Mouse (Mus musculus): ENCODE measurements at regions not wholly inside any gene's neighbourhood (a gene's known extent, or its start where the extent isn't known, plus 50 kb on each side); places are given as distances from the start of the nearest gene placed in this dataset.

DNA sequence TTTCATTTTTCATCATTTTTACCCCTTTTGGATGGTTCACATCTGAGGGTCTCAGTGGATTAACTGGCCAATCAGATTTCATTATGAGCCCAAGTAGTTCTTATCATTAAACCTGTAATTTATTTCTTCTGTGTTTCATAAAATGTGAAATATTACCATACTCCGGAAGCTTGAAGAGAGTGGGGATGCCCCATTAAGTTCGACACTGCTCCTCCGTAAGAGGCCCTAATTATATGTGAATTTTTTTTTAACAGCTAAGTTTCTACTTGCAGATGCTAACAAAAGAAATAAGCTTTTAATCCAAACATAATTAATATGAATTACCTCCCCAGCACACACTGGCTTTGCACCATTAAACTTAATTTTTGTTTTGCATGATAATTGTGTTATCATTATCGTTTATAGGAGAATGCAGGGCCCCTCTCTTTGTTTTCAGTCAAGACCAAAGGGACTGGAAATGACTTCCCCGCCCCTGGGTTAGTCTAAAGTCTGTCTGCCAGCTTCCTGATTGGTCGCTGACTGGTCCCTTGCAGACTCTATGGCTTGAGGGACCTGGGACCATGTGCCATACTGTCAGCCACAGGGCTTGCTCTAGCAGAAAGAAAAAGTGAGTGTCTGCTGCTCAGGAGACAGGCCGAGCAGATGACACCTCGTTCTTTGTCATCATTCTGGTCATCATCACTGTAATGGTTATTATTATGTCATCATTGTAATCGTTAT lies 270.9 kb upstream of the Zfp703 start:
- no peak for DNase-seq

- no peak for DNase-seq
Measured at GRCm38 (mm10) chr8:26706768-26707156, 270.4 kb upstream of the Zfp703 start.

DNA sequence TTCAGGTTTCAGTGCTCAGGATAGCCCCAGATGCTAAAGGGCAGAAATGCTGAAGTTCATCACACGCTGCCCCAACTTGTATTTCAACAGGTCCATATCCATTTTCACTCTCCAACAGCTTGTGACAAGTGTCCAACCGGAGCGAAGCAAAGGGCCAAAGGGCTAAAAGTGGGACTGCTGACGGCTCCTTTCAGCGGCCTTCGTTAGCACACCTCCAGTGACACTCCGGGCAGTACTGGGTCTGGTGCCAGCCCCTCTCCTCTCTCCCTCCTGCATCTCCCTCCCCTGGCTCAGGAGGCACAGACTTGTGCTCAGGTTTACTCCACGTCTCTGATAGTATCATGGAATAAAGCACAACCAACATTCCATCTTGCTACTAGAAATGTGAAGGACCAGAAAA lies 263.3 kb upstream of the Zfp703 start:
- no peak for DNase-seq

- DNase-seq: no peak
Measured at GRCm38 (mm10) chr8:26714714-26715113, 262.4 kb upstream of the Zfp703 start.

GRCm38 (mm10) chr8:26718409-26719355 lies 258.4 kb upstream of the Zfp703 start:
- no peak for DNase-seq

DNA sequence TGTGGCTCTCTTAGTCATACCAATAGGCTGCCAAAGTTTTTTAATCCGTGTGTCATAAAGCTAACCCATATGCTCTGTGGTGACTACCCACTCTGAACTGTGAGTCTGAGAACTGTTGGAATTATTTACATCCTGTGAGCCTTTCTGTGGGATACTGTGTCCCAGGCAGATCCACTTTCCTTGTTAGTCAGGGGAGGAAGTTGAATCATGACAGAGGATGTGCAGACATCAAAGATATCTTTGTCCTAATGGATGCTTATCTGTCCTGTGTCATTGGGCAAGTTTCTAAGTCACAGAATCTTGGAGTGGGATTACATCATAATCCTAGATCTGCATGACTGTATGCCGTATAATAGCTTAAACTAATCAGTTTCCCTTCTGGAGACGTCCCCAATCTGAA lies 254.4 kb upstream of the Zfp703 start:
- DNase-seq: peak; percentile 56 to 62

GRCm38 (mm10) chr8:26724628-26725027 lies 252.5 kb upstream of the Zfp703 start:
- no peak for DNase-seq

DNA sequence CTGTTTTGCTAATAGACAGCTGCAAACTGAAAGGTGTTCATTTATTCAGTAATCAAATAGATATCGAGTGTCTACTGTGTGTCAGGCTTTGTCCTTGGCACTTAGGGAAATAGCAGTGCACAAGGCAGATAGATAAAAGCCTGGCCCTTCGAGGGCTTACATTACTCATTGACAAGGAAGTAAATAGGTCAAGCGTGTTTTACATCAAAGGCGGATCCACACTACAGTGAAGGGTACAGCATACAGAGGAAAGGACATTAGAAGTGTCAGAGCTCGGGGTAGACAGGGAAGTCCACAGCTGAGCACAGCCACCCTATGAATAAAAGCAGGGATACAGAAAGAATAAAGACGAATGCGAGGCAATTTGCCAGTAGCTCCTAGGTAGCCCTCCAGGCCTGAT lies 251.6 kb upstream of the Zfp703 start:
- no peak for DNase-seq

DNA sequence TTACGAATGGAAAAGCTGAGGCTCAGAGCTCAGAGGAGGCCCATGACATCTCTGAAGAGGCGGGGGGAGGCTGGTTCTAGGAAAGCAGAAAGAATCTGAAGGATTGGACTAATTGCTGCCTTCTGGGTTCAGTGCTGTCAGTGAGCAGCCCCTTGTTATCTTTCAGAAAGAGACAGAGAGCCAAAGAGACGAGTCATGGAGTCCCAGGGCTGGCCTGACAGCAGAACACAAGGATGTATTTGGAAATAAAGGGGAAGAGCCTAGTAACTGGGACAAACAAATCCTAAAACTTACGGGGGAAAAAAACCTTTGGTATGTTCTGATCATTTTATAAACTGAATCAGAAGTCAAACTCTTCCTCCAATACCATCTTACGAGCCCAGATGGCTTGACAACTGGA lies 247.8 kb upstream of the Zfp703 start:
- no peak for DNase-seq

DNA sequence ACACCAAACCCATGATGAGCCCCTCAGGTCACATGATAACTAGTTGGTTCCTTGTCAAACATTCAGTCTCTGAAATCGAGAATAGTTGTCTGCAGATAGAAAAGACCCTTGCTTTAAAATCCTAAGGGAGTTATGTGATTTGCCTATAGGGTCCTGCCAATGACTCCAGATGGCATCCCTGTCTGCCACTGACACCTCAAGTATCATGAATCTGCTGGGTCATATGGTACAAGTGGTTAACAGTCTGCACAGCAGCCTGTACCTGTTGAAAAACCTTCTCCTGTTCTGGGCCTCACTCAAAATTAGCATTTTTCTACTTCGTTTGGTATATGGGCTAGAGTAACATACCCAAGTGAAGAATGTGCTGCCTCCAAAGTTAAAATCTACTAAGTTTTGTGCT lies 246.0 kb upstream of the Zfp703 start:
- DNase-seq: no peak

GRCm38 (mm10) chr8:26744424-26744823 lies 232.7 kb upstream of the Zfp703 start:
- DNase-seq: no peak

DNA sequence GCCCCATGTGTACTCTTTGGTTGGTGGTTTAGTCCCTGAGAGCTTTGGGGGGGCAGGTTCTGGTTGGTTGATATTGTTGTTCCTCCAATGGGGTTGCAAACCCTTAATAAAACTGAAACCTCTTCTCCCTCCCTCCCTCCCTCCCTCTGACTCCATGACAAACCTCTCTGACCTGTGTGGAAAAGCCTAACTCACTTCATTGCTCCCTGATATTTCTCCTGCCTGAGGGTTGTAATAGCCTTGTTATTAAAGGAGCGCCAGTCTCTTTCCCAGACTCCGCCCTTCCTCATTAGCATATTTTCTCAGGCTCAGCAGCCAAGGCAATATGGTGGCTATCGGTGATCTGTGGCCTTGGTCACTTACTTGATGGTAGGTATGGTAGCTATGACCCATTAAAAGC lies 230.3 kb upstream of the Zfp703 start:
- DNase-seq: no peak

DNA sequence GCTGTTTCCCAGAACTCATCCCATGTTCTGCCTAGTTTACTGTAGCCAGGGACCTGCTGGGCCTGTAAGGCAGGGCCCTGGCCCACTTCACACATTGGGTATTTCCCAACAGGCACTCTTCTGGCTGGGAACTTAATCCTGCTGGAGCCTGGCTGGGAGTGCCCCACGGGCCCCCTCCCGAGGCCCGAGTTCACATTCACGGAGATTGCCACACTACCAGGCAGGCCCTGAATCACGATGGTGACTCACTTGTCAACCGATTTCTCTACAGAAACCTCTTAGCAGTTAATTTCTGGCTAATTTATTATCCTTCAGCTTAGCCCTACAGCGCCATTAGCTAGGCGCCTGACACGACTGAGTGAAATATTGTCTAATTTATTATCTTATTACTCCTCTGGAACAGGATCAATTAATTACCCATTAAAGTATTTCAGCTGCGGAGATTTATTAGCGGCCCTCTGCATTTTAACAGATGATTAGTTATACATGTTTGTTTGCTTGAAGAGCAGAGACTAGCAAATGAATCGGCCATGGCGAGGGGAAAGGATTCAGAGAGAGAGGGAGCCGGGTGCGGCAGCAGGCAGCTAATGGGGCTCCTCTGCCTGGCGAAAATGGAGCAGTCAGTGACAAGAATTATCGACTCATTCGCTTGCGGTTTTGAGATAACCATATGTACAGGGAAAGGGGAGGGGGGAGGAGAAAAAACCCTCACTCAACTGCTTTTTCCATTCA lies 229.7 kb upstream of the Zfp703 start:
- peak; percentile 38 to 52 for DNase-seq

DNA sequence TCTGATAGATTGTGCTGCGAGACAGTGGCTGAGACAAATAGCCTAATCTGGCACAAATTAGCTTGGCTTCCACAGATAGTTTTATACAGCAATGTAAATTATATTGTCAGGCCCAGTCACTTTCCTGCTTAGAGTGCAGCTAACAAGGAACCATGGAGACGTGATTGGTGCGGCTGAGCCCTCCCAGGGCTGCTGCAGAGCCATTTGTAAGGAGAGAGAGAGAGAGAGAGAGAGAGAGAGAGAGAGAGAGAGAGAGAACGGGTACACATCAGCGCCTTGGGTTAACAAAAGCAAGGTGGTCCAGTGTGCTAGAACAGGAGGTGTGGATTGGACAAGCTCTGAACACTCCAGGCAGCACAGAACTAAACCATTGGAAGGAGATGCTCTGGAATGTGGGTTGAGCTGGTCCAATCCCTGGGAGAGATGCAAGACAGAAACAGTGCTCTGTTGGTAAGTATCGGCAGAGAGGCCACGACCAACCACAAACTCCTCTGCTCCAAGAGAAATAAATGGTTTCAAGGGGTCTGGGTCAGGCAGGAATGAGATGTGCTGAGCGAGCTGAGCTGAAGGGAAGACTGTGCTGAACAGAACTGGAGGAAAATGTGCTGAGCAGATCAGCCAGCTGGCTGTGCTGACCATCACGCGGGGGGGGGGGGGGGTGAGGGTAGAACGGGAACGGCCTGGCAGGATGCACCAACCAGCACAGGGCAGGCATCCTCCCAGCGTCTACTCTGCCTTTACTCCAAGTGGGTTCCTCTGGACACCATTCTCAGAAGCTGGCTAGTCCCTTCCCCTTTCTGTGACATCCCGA lies 228.8 kb upstream of the Zfp703 start:
- DNase-seq: peak in 1 of 2 experiments; percentile 67

GRCm38 (mm10) chr8:26748972-26749291 lies 228.2 kb upstream of the Zfp703 start:
- peak; percentile 73 for DNase-seq

- DNase-seq: no peak
Measured at GRCm38 (mm10) chr8:26750120-26750519, 227.0 kb upstream of the Zfp703 start.

DNA sequence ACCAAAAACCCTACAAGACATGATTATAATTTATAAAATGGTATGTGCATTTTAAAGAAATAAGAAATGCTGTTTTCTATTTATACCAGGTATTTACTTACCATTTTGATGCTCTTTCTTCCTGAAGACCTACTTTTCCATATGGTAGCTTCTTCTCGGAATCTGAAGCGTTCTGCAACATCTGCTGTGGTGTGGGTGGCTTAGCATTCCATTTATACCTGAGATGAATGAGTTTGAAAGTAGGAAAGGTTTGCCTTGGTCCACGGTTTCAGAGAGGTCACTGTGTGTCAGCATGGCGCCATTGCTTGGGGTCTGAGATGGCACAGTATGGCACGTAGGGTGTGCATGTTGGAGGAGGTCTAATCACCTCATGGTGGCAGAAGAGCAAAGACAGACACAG lies 225.5 kb upstream of the Zfp703 start:
- DNase-seq: no peak

- DNase-seq: no peak
Measured at GRCm38 (mm10) chr8:26756452-26756851, 220.7 kb upstream of the Zfp703 start.

GRCm38 (mm10) chr8:26760726-26761125 lies 216.4 kb upstream of the Zfp703 start:
- DNase-seq: no peak

DNA sequence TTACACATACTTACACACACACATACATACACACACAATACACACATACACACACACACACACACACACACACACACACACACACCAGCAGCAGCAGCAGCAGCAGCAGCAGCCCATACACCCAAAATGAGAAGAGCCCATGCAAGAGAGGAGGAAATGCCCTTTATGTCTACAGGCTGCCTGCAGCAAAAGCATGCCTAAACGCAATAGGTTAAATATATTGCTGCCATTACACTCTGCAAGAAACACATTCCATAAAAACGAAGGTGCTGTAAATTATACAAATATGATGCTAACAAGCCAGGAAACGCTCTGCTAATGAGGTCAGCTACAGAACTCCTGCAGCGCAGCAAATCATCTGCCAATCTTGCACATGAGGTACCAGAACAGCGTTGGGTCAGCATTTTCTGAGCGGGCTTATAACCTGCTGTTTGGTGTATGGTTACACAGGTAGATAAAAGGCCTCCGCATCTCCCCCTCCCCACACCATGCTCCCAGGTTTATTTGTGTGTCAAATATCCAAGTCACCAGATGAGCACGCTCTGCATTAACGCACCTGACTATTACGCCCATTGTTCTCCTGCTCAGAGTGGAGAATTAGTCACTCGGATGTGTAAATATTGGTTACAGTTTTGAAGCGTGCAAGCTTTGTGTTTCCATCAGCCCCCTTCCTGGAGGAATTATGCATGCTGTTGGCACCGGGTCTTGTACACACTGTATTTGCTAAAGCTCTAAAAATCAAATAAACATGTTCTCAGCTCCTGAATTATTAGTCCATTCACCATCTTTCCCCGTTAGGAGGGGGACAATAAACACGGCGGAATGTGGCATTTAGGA lies 214.0 kb upstream of the Zfp703 start:
- peak; percentile 72 to 78 for DNase-seq

- peak; percentile 75 to 80 for DNase-seq
Measured at GRCm38 (mm10) chr8:26768474-26769229, 208.5 kb upstream of the Zfp703 start.

Data from cerebellum, adult 18-20 months (tissue).